Mouse (Mus musculus) central nervous system, embryonic 11.5 days (tissue): ENCODE measurements around the gene Hoxa10. TPM values are rescaled to one million over a fixed set of nuclear protein-coding genes. Genes with fewer than 3 reads are reported as not detected.

ENCODE experiments used
- polyA plus RNA-seq: library from polyadenylated mRNA; depleted of rRNA; stranded (reverse); fragments of >200 nt; gene quantifications from 2 replicates; pipeline ENCODE4 v1.2.3, GENCODE M21; 2012; rRNA removed

The Hoxa10 gene
- polyA plus RNA-seq = 0.36 and 24.7 TPM in 2 replicates

DNA sequence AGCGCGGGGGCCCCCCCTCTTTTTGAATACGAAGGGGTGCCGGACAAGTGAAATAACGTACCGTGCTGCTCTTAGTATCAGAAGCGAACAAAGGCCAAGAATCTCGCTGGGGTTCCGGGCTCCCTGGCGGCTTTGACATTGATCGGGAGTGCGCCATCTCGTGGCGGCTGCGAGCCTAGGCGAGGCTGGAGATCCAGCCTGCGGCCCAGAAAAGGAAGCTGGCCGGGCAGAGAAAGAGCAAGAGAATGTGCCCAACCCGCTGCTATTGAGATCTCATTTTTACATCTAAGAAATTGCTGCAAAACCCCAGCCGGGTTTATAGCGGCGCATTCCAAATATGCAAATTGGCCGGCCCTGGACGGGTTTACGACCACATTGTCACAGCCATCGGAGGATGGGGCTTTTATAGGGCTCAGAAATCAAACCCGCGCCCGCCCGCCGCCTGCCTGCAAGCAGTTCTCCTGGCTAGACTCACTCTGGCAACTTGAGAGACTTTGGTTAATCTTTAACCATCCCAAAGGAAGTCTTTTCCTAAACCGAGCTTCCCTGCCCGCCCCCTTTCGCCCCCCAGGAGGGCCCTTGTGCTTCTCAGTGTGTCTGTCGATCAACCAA lies at the start of gene Hoxa10:
TSS of gene Hoxa10 (minus strand) at position 466 of the 612 bp plus-strand sequence.

DNA sequence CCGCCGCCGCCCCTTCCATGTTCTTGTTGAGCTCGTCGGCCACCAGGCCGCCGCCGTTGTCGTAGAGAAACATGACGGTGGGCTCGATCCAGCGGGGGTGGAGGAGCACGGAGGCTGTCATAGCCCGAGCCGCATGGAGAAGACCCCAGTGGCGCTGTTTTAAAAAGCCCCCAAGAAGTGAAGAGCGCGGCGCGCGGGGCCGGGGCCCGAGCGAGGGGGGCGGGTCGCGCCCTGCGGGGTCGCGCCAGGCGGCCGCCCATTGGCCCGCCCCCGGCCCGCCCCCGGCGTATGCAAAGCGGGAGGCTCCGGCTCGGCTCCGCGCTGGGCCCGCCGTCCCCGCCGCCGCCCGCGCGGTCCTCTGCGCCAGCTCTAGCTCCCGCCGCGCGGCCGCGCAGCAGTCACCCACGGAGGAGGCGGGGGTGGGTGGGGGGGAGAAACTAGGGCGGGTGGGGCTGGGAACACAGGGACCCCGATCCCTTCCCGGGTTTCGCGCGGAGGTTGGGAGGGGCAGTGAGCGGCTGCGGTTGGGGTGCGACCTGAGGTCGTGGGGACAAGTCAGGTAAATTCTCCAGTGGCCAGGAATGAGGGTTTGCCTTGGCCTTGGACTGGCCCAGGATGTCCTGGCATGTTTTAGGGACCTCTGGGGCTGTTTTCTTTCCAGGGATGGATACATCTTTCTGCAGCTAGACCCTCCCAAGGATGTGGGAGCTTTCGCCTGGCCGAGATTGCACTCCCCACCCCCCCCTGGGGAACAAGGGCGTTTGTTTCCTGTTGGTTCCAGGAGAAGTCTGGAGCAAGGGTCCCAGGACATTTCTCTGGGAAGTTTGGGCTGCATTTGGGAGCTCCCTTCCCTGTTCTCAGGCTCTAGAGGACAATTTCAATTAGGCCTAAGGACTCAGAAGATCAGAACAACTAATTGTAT lies 20.3 kb upstream of the Hoxa10 start, which contains the start of gene Hoxa13:
TSS of gene Hoxa13 (minus strand) at position 227 of the 922 bp plus-strand sequence.

DNA sequence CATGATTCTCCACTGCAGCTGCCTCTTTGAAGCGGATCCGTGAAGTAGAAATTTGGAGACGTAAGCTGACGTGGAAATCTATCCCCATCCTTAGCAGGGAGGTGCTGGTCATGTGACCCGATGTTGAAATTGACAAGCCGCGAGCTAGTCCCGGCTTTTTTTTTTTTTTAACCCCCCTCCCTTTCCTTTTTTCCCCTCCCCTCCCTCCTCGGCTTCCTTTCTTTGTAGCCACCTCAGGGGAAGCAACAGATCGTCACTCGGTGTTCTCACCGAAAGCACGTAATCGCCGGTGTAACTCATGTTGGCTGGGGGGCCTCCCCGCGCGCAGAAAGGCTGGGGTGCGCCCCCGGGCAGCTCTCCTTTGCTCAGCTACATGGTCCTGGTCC lies 5.1 kb upstream of the Hoxa10 start, which contains the start of gene Hoxa11:
TSS of gene Hoxa11 (minus strand) at position 54 of the 386 bp plus-strand sequence.

GRCm38 (mm10) chr6:52230516-52231165 lies 10.0 kb downstream of the Hoxa10 start, which contains the start of gene Hoxa9:
TSS of gene Hoxa9 (minus strand) at chr6:52231089.

DNA sequence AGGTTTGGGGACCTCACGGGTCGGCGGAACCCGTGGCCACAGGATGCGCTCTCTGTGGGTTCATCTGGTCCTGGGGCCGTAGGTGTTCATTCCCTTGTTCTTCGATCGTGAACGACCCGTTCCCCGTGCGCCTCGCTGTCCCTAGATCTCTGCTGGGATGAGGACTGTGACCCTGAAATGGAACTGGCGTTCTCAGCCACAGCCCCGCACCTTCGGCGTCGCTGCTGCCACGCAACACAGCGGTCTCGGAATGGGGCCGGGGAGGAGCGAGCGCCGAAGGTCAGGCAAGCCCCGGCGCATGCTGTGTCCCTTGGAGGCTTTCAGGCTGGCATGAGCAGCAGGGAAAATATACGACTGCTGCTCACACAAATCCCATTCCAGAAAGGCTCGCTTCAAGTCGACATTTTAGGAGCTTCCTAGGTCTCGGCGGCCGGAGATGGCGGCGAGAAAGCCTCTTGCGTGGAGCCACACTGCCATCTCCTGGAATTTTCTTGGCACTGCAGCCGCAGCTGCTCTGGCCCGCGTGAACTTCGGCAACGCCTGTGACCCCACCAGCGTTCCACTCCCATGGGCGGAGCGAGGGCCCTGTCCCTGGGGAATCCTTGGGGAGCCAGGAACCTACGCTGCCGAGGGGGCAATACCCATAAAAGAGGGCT lies 19.2 kb downstream of the Hoxa10 start, which contains the start of gene Hoxa7:
TSS of gene Hoxa7 (minus strand) at position 518 of the 656 bp plus-strand sequence.

DNA sequence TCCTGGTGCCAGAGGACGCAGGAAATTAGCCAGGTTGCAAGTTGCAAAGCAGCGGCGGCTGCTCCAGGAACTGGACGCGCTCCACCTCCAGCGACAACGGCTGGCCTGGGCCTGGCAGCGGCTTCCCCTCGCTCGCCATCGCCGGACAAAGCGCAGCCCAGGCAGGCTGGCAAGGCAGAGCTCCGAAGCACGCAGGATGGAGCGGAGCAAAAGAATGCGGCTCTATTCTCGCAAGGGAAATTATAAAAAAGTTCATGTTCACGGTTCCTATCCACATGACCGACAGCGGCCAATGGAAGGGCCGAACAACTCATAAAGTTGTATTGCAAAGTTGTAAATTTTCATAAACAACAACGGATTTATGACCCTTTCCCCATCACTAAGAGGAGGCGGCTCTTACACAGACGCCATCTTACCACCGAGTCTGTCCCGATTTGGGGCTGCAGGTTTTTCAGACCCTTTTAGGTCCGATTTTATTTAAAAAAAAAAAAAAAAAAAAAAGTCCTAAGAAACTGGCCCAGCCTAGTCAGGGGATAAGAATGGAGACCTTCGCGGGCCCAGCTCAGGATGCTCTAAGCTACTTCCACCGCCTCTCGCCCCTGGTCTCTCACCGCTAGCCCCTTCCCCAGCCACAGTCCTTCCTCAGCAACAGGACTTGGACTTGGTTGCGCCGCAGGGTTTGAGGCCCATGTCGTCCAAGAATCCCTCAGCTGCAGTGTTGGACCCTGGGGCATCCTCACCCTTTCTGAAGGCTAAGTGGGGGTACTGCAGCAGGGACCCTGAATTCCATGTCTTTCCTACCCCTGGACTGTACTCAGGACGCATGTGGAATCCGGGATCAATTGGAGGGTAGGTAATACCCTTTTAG lies 27.3 kb downstream of the Hoxa10 start, which contains the start of the genes Hoxa3 and Gm28308:
TSS of gene Hoxa3 (minus strand) at position 218 of the 868 bp plus-strand sequence.
TSS of gene Gm28308 (minus strand) at position 221 of the 868 bp plus-strand sequence.

GRCm38 (mm10) chr6:52208072-52208867 lies 32.4 kb downstream of the Hoxa10 start, which contains the start of gene Hoxa6:
TSS of gene Hoxa6 (minus strand) at chr6:52208722.

DNA sequence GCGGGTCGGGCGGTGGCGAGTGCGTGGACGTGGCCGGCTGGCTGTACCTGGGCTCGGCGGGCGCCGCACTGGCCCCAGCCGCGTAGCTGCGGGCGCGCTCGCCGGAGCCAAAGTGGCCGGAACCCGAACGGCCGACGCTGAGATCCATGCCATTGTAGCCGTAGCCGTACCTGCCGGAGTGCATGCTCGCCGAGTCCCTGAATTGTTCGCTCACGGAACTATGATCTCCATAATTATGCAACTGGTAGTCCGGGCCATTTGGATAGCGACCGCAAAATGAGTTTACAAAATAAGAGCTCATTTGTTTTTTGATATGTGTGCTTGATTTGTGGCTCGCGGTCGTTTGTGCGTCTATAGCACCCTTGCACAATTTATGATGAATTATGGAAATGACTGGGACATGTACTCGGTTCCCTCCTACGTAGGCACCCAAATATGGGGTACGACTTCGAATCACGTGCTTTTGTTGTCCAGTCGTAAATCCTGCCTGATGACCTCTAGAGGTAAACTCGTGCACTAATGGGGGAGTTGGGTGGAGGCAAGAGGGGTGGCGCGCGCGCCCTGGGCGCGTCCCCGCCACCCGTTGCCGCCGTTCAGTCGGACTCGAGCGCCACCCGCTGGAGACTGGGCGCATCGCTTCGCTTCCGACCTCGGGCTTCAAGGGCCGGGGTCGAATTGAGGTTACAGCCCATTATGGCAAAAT lies 36.5 kb downstream of the Hoxa10 start, which contains the start of gene Hoxa5:
TSS of gene Hoxa5 (minus strand) at position 538 of the 703 bp plus-strand sequence.

GRCm38 (mm10) chr6:52190906-52191810 lies 49.5 kb downstream of the Hoxa10 start, which contains the start of gene Hoxa4:
TSS of gene Hoxa4 (minus strand) at chr6:52191753.

Other genes with a start within 250 kb of the Hoxa10 start
- gene Skap2, start 228.3 kb downstream of the Hoxa10 start, polyA plus RNA-seq = 6.7 and 17.4 TPM in 2 replicates
- 0.35 and 2.5 TPM in 2 replicates for gene Hoxa1, start 82.5 kb downstream of the Hoxa10 start, polyA plus RNA-seq
- 0.83 and 15.3 TPM in 2 replicates for gene Hoxa2, start 76.0 kb downstream of the Hoxa10 start, polyA plus RNA-seq
- gene 5730596B20Rik, start 63.4 kb downstream of the Hoxa10 start, polyA plus RNA-seq = 0.07 and 1.5 TPM in 2 replicates
- 0.85 and 13.1 TPM in 2 replicates for gene Hoxa4, start 49.1 kb downstream of the Hoxa10 start, polyA plus RNA-seq
- 1.9 and 37.9 TPM in 2 replicates for gene Hoxa5, start 36.3 kb downstream of the Hoxa10 start, polyA plus RNA-seq
- 0.10 and 10.2 TPM in 2 replicates for gene Hoxa6, start 32.1 kb downstream of the Hoxa10 start, polyA plus RNA-seq
- 1.2 and 20.2 TPM in 2 replicates for gene Hoxa3, start 27.5 kb downstream of the Hoxa10 start, polyA plus RNA-seq
- gene Gm28308, start 27.5 kb downstream of the Hoxa10 start, polyA plus RNA-seq = 3.1 TPM in 1 of 2 replicates, not detected in the other
- 0.77 and 23.7 TPM in 2 replicates for gene Hoxa7, start 19.0 kb downstream of the Hoxa10 start, polyA plus RNA-seq
- 1.2 and 40.0 TPM in 2 replicates for gene Hoxa9, start 9.8 kb downstream of the Hoxa10 start, polyA plus RNA-seq
- gene Hoxa11, start 5.0 kb upstream of the Hoxa10 start, polyA plus RNA-seq = 0.04 and 4.8 TPM in 2 replicates
- 0.05 and 2.5 TPM in 2 replicates for gene Hoxa13, start 20.0 kb upstream of the Hoxa10 start, polyA plus RNA-seq
- 1.4 and 2.0 TPM in 2 replicates for gene Evx1, start 72.6 kb upstream of the Hoxa10 start, polyA plus RNA-seq